Mouse (Mus musculus) lung, adult 2 months (tissue): Measurements from ENCODE around the gene Ankrd27. TPM values are rescaled to one million over a fixed set of nuclear protein-coding genes. Genes with fewer than 3 reads are reported as not detected.
"Not testable (repeated sequence)": the region's sequence is repeated elsewhere in the genome, so short reads cannot be mapped to it uniquely, and the experiment has no call there.

ENCODE experiments used
- DNase-seq: peaks from one replicate; pipeline ENCODE4 v3.0.0; 2022
- H3K4me1 ChIP-seq: fragments of 200-500 bp; 2 replicates; pipeline ENCODE4 v1.6.1; 2011; ENCODE audit warnings: low read length; ENCODE audit not compliant: control insufficient read depth, insufficient read depth
- H3K4me3 ChIP-seq: fragments of 200-500 bp; replicated peaks from 2 replicates; pipeline ENCODE3; 2011; ENCODE audit warnings: low read depth, mild to moderate bottlenecking, control low read depth, low read length; ENCODE audit errors: extremely low read depth
- CTCF ChIP-seq: fragments of 200-500 bp; IDR thresholded peaks from 2 replicates; pipeline ENCODE4 v1.5.1; 2011; ENCODE audit warnings: mild to moderate bottlenecking, low read length, control low read depth; ENCODE audit not compliant: insufficient read depth
- POLR2A ChIP-seq: fragments of 200-500 bp; IDR thresholded peaks from 2 replicates; pipeline ENCODE4 v1.6.1; 2011; ENCODE audit warnings: low read depth, mild to moderate bottlenecking, control low read depth, low read length, borderline replicate concordance; ENCODE audit errors: extremely low read depth
- WGBS: fragments of 180-500 bp; shearing (Covaris S2); methylation state at CpG from one replicate; pipeline ENCODE4 v1.1.7; 2018; 5-methylcytosine and 5-hydroxymethylcytosine counted together
- polyA plus RNA-seq: library from polyadenylated mRNA; depleted of rRNA; stranded (reverse); fragments of >200 nt; gene quantifications from 2 replicates; pipeline ENCODE4 v1.2.3, GENCODE M21; 2012

Gene Ankrd27
- polyA plus RNA-seq, 1 experiment = 28.7 TPM

DNA sequence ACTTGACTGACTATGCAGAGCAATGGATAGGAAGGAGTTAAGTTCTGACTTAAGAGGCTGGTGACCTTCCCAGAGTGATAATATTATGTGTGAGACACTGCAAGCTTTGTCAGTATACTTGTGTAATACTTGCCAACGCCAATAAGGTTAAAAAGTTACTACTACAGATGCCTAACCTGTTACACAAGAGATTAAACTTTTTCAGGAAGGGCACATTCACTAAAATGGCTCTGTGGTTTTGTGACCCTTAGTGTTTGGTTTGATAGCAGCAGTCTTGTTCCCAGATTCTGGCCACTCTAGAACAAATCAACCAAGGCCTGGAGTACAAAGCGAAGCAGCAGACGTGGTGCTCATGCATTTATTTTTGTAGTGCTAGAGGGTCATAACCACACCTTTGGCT lies 28.5 kb upstream of the Ankrd27 start:
- H3K4me3 ChIP-seq = no peak overlapping the region
- no peak for DNase-seq
- 57% methylated on average over 3 of the region's 3 CpGs for WGBS
- H3K4me1 ChIP-seq = peaks cover 3% of the 10 kb centered on the region; the same call in 1 of the 2 replicates
- no peak for TF ChIP-seq CTCF
- no peak for TF ChIP-seq POLR2A

- DNase-seq = no peak
- Histone ChIP-seq H3K4me1 (peaks cover 3% of the 10 kb centered on the region; the same call in 1 of the 2 replicates), H3K4me3 (no peak overlapping the region)
- TF ChIP-seq CTCF (no peak), POLR2A (no peak)
- WGBS = 52% methylated on average over 2 of the region's 2 CpGs
These were observed 27.4 kb upstream of the Ankrd27 start for GRCm38 (mm10) chr7:35558681-35559080.

DNA sequence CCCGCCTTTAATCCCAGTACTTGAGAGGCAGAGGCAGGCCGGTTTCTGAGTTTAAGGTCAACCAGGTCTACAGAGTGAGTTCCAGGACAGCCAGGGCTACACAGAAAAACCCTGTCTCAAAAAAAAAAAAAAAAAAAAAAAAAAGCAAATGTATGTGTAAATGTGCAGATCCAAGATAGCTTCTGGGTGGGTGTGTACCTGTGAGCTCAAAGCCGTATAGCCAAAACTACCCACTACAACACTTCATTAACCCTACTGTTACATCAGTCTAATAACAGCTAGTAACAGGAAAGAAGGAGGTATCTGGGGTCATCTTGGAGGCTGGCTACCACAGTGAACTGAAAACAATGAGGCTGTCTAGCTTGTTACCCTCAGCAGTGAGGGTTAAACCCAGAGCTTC lies 26.2 kb upstream of the Ankrd27 start:
- WGBS = 87% methylated on average over 3 of the region's 3 CpGs
- TF ChIP-seq POLR2A (no peak), CTCF (no peak)

GRCm38 (mm10) chr7:35563071-35563470 lies 23.0 kb upstream of the Ankrd27 start:
- TF ChIP-seq CTCF = no peak
- TF ChIP-seq POLR2A = no peak
- Histone ChIP-seq H3K4me1 (no peaks in the 10 kb centered on the region), H3K4me3 (no peak overlapping the region)
- 60% methylated on average over 11 of the region's 11 CpGs for WGBS
- no peak for DNase-seq

More for the DNA sequence above, 26.2 kb upstream of the Ankrd27 start:
- Histone ChIP-seq H3K4me1 (peaks cover 3% of the 10 kb centered on the region; the same call in 1 of the 2 replicates), H3K4me3 (no peak overlapping the region)
- no peak for DNase-seq

DNA sequence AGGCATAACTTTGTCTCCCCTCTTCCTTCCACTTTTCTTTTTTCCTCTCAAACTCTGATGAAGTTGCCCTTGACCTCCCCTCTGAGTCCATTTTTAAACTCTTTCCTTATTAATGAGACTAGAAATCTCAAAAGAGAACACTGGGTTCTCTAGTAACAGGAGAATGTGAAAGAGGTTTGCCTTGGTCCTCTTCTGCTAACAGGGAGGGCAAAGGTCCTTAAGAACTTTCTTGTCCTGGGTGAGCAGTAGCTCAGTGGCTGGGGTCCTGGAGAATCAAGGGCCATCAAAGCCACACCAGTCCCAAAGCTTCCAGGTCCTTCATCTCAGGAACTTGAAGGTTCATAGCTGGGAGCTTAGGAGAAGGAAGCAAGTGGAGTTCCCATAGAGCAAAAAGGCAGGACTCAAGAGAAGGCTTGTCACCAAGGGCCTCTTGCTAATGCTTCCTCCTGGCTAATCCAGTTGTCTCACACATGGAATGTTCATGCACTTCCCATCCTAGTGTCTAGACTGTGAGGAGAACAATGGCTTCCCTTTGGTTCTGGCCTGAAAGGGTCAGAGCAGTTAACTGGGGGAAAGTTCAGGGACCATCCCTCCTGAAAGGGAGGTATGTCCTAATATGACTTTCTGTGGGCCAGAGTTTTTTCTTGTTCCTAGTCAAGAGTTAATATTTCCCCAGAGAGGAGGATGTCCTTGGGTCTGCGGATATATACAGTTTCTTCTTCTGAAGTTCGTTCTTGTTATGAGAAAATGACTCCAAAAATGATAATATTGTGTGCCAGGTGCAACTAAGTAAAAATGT lies 21.8 kb upstream of the Ankrd27 start:
- no peak for DNase-seq
- whole genome bisulfite sequencing = 75% methylated on average over 2 of the region's 2 CpGs
- no peaks in the 10 kb centered on the region for H3K4me1 ChIP-seq
- TF ChIP-seq POLR2A (no peak), CTCF (no peak)
- no peak overlapping the region for H3K4me3 ChIP-seq

GRCm38 (mm10) chr7:35564872-35565271 lies 21.2 kb upstream of the Ankrd27 start:
- WGBS = 83% methylated on average over 10 of the region's 10 CpGs
- H3K4me3 ChIP-seq, H3K4me1 ChIP-seq, DNase-seq: not testable (repeated sequence)

DNA sequence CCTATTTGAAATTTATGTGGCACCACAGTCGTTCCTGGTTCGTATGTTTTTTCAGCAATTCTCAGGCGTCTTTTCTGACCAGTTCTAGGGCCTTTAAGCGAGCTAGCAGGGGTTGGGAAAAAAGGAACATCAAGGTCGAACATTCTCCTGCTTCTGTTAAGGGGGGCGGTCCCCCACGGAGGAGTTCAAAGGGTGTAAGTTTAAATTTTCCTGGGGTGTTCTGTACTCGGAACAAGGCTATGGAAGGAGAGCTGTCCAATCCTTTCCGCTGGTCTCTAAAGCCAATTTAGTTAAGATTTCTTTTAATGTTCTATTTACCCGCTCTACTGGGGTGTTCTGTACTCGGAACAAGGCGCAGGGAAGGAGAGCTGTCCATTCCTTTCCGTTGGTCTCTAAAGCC lies 20.1 kb upstream of the Ankrd27 start:
- H3K4me1 ChIP-seq, H3K4me3 ChIP-seq, DNase-seq: not testable (repeated sequence)
- WGBS = 74% methylated on average over 13 of the region's 13 CpGs

- not testable (repeated sequence) for DNase-seq, H3K4me3 ChIP-seq, H3K4me1 ChIP-seq
- WGBS = 87% methylated on average over 4 of the region's 4 CpGs
These were observed 16.3 kb upstream of the Ankrd27 start for GRCm38 (mm10) chr7:35569724-35570123.

- H3K4me1 ChIP-seq, H3K4me3 ChIP-seq: not testable (repeated sequence)
- peak; percentile 6 for DNase-seq
- WGBS = 25% methylated on average over 6 of the region's 6 CpGs
These were observed 15.2 kb upstream of the Ankrd27 start for GRCm38 (mm10) chr7:35570883-35571282.

DNA sequence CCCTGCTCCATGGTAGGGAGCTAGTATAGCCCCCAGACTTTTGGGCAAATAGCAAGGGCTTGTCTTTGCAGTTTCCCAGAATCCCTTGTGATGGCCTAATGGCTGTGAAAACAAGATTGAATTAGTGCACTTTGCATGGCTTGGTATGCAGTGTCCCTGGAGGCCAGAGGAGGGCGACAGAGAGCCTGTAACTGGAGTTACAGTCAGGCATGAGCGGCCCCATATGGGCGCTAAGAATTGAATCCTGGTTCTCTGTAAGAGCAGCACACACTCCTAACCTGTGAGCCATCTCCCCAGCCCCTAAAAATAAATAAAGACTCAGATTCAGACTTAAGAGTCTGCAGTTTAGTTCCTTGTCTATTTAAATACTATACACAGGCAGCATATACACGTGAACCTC lies 6.2 kb upstream of the Ankrd27 start:
- no peak overlapping the region for H3K4me3 ChIP-seq
- peak; percentile 33 for DNase-seq
- TF ChIP-seq POLR2A = no peak
- TF ChIP-seq CTCF = peak; percentile 80
- H3K4me1 ChIP-seq = peaks cover under 1% of the 10 kb centered on the region; the same call in 1 of the 2 replicates
- 35% methylated on average over 4 of the region's 4 CpGs for WGBS

- H3K4me1 ChIP-seq = peaks cover 9% of the 10 kb centered on the region
- DNase-seq = no peak
- TF ChIP-seq CTCF (no peak), POLR2A (no peak)
- 70% methylated on average over 5 of the region's 5 CpGs for WGBS
- no peak overlapping the region for H3K4me3 ChIP-seq
These were observed 3.3 kb upstream of the Ankrd27 start for GRCm38 (mm10) chr7:35582719-35583118.
